Mouse (Mus musculus) heart, adult 2 months (tissue): ENCODE results near the gene Afg3l1.

ENCODE experiments used
- CTCF ChIP-seq: fragments of 200-600 bp; IDR thresholded peaks from 2 replicates; pipeline ENCODE4 v1.8.1; 2022; ENCODE audit warnings: antibody characterized with exemption, mild to moderate bottlenecking, moderate library complexity
- EP300 ChIP-seq: fragments of 200-500 bp; IDR thresholded peaks from 2 replicates; pipeline ENCODE4 v1.6.1; 2011; ENCODE audit warnings: low read depth, low read length, control low read depth; ENCODE audit not compliant: insufficient read depth

GRCm38 (mm10) chr8:123502192-123502591, 24.5 kb downstream of the Afg3l1 start:
- TF ChIP-seq CTCF (no peak), EP300 (no peak)
